Mouse (Mus musculus) heart, postnatal 0 days (tissue): ENCODE data around the gene 4921524J17Rik. TPM values are rescaled to one million over a fixed set of nuclear protein-coding genes. Genes with fewer than 3 reads are reported as not detected.

ENCODE experiments used
- ATAC-seq: fragments of 200-750 bp; cut with Nextera tagmentation; 2 replicates; pipeline ENCODE4 v1.8.0; 2017; ENCODE audit warnings: low read depth, moderate number of reproducible peaks, moderate library complexity; ENCODE audit not compliant: insufficient read depth
- DNase-seq: peaks from one replicate; pipeline ENCODE4 v3.0.0-alpha.2; 2016; ENCODE audit warnings: low spot score
- H3K27ac ChIP-seq: fragments of 300-500 bp; sonication (generic); 2 replicates; pipeline ENCODE4 v1.5.1; 2014; ENCODE audit warnings: low read depth, mild to moderate bottlenecking
- H3K27me3 ChIP-seq: fragments of 300-500 bp; sonication (generic); 2 replicates; pipeline ENCODE4 v1.6.1; 2014; ENCODE audit warnings: low read length, mixed read lengths; ENCODE audit not compliant: control insufficient read depth, insufficient read depth
- H3K36me3 ChIP-seq: fragments of 300-500 bp; sonication (generic); replicated peaks from 2 replicates; pipeline ENCODE4 v1.6.1; 2014; ENCODE audit warnings: low read length, mixed read lengths; ENCODE audit not compliant: control insufficient read depth, insufficient read depth
- H3K4me1 ChIP-seq: fragments of 300-500 bp; sonication (generic); 2 replicates; pipeline ENCODE4 v1.6.1; 2014; ENCODE audit warnings: antibody characterized with exemption; ENCODE audit not compliant: control insufficient read depth, insufficient read depth
- H3K4me2 ChIP-seq: fragments of 300-500 bp; sonication (generic); 2 replicates; pipeline ENCODE4 v1.6.1; 2014; ENCODE audit warnings: low read depth, mild to moderate bottlenecking, low read length, moderate library complexity
- H3K4me3 ChIP-seq: fragments of 300-500 bp; sonication (generic); 2 replicates; pipeline ENCODE4 v1.5.1; 2014; ENCODE audit warnings: low read depth, low read length
- H3K9ac ChIP-seq: fragments of 300-500 bp; sonication (generic); replicated peaks from 2 replicates; pipeline ENCODE4 v1.6.1; 2014; ENCODE audit warnings: low read depth, low read length, mixed read lengths
- H3K9me3 ChIP-seq: fragments of 300-500 bp; sonication (generic); replicated peaks from 2 replicates; pipeline ENCODE4 v1.6.1; 2016; ENCODE audit warnings: low read length; ENCODE audit not compliant: control insufficient read depth
- CTCF ChIP-seq: IDR thresholded peaks from 2 replicates; pipeline ENCODE4 v1.5.1; 2016; ENCODE audit warnings: antibody characterized with exemption, control low read depth, low read depth
- EP300 ChIP-seq: IDR thresholded peaks from 2 replicates; pipeline ENCODE4 v1.6.1; 2016; ENCODE audit warnings: antibody characterized with exemption, low read depth
- WGBS: fragments of 180-500 bp; shearing (Covaris S2); extraction: QIAGEN DNeasy Blood & Tissue Kit; methylation state at CpG from one replicate; pipeline ENCODE4 v1.1.7; 2014; 5-methylcytosine and 5-hydroxymethylcytosine counted together
- polyA plus RNA-seq: library from polyadenylated mRNA; unstranded; fragments of >200 nt; fragmentation: Nextera tagmentation; extraction: Ambion mirVana; gene quantifications from 2 replicates; pipeline ENCODE4 v1.2.1, GENCODE M21; 2015
- total RNA-seq: library from RNA; depleted of rRNA; stranded (reverse); fragments of >200 nt; gene quantifications from 2 replicates; pipeline ENCODE4 v1.2.3, GENCODE M21; 2014; ENCODE audit warnings: low replicate concordance

The 4921524J17Rik gene
- total and polyA plus RNA-seq, 2 experiments from 2014 or later = 27.6 to 67.6 TPM

DNA sequence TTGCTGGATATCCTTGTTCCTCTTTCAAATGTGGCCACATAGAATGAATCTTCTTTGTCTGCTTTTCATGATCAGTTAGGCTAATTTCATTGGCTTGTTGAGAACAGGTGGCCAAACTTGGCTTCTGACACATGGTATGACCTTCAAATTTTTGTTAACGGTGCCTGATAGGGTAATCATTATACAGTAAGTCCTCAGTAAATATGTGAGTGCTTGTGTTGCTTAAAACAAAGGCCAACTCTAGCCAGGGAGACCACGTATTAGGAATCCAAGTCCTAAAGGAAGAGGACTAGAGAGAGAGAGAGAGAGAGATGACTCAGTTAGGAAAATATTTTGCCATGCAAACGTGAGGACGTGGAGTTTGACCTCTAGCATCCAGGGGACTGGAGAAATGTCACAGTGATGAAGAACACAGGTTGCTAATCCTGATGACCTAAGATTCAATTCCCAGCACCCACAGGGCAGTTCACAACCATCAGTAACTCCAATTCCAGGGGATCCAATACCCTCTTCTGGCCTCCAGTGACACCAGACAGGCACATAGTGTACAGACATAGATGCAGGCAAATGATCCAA lies 44.4 kb upstream of the 4921524J17Rik start:
- H3K4me1 ChIP-seq = no peaks in the 10 kb centered on the region
- H3K4me2 ChIP-seq = no peak overlapping the region
- DNase-seq (no peak), ATAC-seq (no peak)
- H3K9me3 ChIP-seq = no peaks in the 10 kb centered on the region
- TF ChIP-seq EP300 = no peak
- no peak for TF ChIP-seq CTCF
- no peak overlapping the region for H3K9ac ChIP-seq
- no peaks in the 10 kb centered on the region for H3K27me3 ChIP-seq
- WGBS = 34% methylated on average over 4 of the region's 4 CpGs
- H3K27ac ChIP-seq = no peak overlapping the region
- H3K36me3 ChIP-seq = no peaks in the 10 kb centered on the region
- no peak overlapping the region for H3K4me3 ChIP-seq

DNA sequence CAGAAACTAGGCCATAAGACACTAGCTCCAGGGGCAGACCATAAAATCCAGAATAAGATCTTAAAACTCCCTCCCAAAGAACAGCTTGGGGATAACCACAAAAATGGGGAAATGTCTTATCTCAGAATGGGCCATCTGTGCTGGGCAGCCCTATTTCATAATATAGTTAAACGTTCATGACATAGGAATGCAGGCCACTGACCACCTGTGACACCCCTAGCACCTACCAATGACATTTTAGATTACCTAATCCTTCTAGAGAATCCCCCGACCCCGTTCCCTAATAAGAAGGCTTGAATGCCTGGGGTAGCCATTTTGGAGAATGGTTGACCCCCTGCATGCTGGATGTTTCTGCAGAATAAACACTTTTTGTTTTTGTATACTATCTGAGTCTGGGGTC lies 42.3 kb upstream of the 4921524J17Rik start:
- DNase-seq = no peak
- no peaks in the 10 kb centered on the region for H3K36me3 ChIP-seq
- no peak for ATAC-seq
- no peak overlapping the region for H3K9ac ChIP-seq
- no peak overlapping the region for H3K27ac ChIP-seq
- H3K27me3 ChIP-seq = no peaks in the 10 kb centered on the region
- no peak overlapping the region for H3K4me2 ChIP-seq
- no peaks in the 10 kb centered on the region for H3K9me3 ChIP-seq
- no peak for TF ChIP-seq EP300
- TF ChIP-seq CTCF = no peak
- H3K4me1 ChIP-seq = no peaks in the 10 kb centered on the region
- H3K4me3 ChIP-seq = no peak overlapping the region
- 80% methylated on average over 3 of the region's 3 CpGs for WGBS

DNA sequence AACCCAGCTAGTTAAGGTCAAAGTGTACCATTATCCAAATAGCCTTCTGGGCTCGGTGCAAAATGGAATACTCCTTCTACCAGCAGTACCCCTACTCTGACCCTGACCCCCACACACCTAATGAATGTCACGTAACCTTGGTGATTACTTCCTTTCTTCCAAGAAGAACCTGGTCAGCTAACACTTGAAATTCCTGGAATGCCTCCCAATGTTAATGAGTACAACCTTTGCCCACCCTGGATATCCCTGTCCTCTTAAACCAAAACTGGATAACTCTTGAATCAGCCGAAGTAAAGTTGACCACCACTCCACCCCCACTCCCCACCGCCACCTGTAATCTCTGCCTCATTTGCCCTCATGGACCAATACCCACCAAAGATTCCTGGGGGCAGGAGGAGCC lies 40.6 kb upstream of the 4921524J17Rik start:
- no peak for ATAC-seq
- no peak overlapping the region for H3K9ac ChIP-seq
- DNase-seq = no peak
- H3K4me1 ChIP-seq = no peaks in the 10 kb centered on the region
- no peaks in the 10 kb centered on the region for H3K27me3 ChIP-seq
- no peak overlapping the region for H3K4me3 ChIP-seq
- H3K9me3 ChIP-seq = no peaks in the 10 kb centered on the region
- no peak overlapping the region for H3K27ac ChIP-seq
- no peaks in the 10 kb centered on the region for H3K36me3 ChIP-seq
- WGBS = 75% methylated on average over 4 of the region's 4 CpGs
- TF ChIP-seq CTCF (no peak), EP300 (no peak)
- no peak overlapping the region for H3K4me2 ChIP-seq

DNA sequence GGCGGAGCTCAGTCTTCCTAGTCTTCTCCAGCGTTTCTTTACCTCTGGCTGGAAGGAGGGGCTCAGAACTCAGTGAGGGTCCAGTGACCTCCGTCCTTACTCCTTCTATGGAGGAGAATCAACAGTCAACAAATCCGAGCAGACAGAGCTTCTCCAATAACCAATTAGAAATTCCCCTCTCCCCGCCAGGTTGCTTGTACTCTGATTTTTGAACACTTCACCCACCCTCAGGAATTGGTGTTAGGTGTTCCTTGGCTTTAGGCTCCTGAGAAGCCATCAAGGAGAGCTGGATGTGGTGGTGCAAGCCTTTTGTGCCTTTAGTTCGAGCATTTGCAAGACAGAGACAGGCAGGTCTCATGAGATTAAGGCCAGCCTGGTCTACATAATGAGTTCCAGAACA lies 40.2 kb upstream of the 4921524J17Rik start:
- ATAC-seq = no peak
- Histone ChIP-seq H3K4me2 (no peak overlapping the region), H3K9ac (no peak overlapping the region), H3K27ac (no peak overlapping the region), H3K27me3 (no peaks in the 10 kb centered on the region), H3K36me3 (no peaks in the 10 kb centered on the region), H3K4me3 (no peak overlapping the region), H3K9me3 (no peaks in the 10 kb centered on the region), H3K4me1 (no peaks in the 10 kb centered on the region)
- no peak for TF ChIP-seq EP300
- TF ChIP-seq CTCF = no peak
- no peak for DNase-seq
- WGBS = 75% methylated on average over 6 of the region's 6 CpGs

DNA sequence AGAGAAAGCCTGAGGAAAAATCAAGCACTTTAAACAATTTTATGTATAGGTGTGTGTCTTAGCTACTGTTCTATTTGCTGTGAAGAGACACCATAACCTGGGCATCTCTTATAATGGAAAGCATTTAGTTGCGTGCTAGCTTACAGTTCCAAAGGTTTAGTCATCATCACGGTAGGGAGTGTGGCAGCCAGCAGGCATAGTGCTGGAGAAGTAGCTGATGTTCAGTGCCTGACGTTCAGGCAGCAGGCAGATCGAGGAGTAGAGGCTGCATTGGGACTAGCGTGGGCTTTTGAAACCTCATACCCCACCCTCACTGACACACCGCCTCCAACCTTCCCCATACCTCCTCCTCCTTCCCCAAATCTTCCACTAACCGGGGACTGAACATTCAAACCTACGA lies 38.1 kb upstream of the 4921524J17Rik start:
- WGBS = 66% methylated on average over 8 of the region's 8 CpGs
- no peak overlapping the region for H3K9ac ChIP-seq
- no peaks in the 10 kb centered on the region for H3K9me3 ChIP-seq
- H3K27me3 ChIP-seq = no peaks in the 10 kb centered on the region
- TF ChIP-seq CTCF (no peak), EP300 (no peak)
- ATAC-seq (no peak), DNase-seq (no peak)
- no peak overlapping the region for H3K4me2 ChIP-seq
- H3K27ac ChIP-seq = no peak overlapping the region
- no peaks in the 10 kb centered on the region for H3K4me1 ChIP-seq
- H3K4me3 ChIP-seq = no peak overlapping the region
- no peaks in the 10 kb centered on the region for H3K36me3 ChIP-seq

DNA sequence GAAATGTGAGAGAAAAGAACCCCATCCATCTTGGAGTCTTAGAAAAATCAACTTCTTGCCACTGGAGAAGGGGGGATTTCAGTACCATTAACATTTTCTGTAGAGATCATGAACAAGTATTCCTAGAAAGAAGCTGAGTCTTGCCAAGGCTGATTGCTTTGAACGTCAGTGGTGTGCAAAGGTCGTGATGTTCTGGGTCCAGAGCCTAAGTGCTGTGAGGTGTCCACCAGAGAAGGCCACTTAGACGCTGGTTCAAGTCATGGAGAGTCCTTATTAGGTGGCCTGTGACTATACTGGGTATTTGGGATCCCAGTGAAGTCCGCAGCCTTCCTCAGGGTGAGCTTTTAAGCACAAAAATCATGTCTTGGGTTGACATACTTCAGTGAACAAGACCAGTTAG lies 33.4 kb upstream of the 4921524J17Rik start:
- H3K9ac ChIP-seq = no peak overlapping the region
- no peak overlapping the region for H3K4me2 ChIP-seq
- no peak overlapping the region for H3K27ac ChIP-seq
- ATAC-seq (no peak), DNase-seq (no peak)
- no peak for TF ChIP-seq CTCF
- no peak for TF ChIP-seq EP300
- H3K9me3 ChIP-seq = no peaks in the 10 kb centered on the region
- H3K4me1 ChIP-seq = no peaks in the 10 kb centered on the region
- H3K4me3 ChIP-seq = no peak overlapping the region
- H3K36me3 ChIP-seq = no peaks in the 10 kb centered on the region
- WGBS = 74% methylated on average over 4 of the region's 4 CpGs
- H3K27me3 ChIP-seq = no peaks in the 10 kb centered on the region
